ENCODE assay signal across 11 mouse cellular contexts in the genomic region with DNA sequence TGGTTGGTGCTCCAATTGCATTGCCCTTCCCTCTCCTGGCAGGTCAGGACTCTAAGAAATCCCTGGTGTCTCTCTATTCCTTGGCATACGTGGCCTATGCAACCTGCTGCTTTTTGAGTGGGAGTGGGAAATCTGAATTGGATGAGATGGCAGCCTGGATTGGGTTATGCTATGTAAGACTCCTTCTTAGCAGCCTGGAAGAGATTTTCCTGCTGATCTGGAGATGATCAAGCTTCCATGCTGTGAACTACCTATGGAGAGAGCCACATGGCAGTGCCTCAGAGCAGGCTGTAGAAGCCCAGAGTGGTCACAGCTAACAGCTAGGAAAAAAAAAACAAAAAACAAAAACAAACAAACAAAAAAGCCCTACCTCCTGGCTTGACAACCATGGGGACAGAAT.
DNase-seq lines count a peak whose midpoint lies in the region.
"Had no signal": no experiment of that assay in that cellular context is flagged by ENCODE, and none has a peak within 500 bp of the region (broad histone marks: within the 10 kb centered on the region; RNA-seq: fewer than 3 reads in every experiment).

No protein-coding gene starts in this region.

- intact Hi-C loops in gastrocnemius, postnatal 14 days (cut with DNase I; ENCODE audit: low total_unique reads): no loop called here

- peak; percentile 80 for DNase-seq in cerebellum, adult 11-12 months
- peak; percentile 54 for DNase-seq in cerebellum, adult 8-10 months
- peak; percentile 36 to 77 for DNase-seq in cerebellum, postnatal 14 days
- DNase-seq in MN1 (ENCODE audit: low spot score): no peak
- no peak for DNase-seq in ovary, postnatal 14 days (ENCODE audit: low spot score)
- no peak for DNase-seq in gastrocnemius, postnatal 14 days
- DNase-seq: adrenal gland, adult 8-10 months; adrenal gland, postnatal 36 days; gastrocnemius, postnatal 10 days; heart, adult 2 months; kidney, adult 18-20 months had no signal

Comparison
In these comparisons a context has a peak if more than half of its experiments do, and no peak if none do; other contexts are left out.
1. DNase-seq: peak in cerebellum, adult 11-12 months (single experiment), cerebellum, adult 8-10 months (single experiment) and cerebellum, postnatal 14 days (2 of 2); none in MN1 (single experiment), ovary, postnatal 14 days (single experiment) and gastrocnemius, postnatal 14 days (single experiment).